Mouse (Mus musculus): ENCODE measurements around the gene Rnf187. TPM values are rescaled to one million over a fixed set of nuclear protein-coding genes. Genes with fewer than 3 reads are reported as not detected.

Rnf187 gene
- total RNA-seq, 2 experiments from 2014 or later, result 160 to 167 TPM

GRCm38 (mm10) chr11:58951210-58951609 is 12.5 kb upstream of the Rnf187 start:
- intact Hi-C loops (cut with DNase I), result loop anchor here (10.0 kb wide), 2 partner anchors 254 to 1464 kb away; partner anchors contain the start of genes 2310033P09Rik, Atpaf2, Gid4 and Mrpl55

DNA sequence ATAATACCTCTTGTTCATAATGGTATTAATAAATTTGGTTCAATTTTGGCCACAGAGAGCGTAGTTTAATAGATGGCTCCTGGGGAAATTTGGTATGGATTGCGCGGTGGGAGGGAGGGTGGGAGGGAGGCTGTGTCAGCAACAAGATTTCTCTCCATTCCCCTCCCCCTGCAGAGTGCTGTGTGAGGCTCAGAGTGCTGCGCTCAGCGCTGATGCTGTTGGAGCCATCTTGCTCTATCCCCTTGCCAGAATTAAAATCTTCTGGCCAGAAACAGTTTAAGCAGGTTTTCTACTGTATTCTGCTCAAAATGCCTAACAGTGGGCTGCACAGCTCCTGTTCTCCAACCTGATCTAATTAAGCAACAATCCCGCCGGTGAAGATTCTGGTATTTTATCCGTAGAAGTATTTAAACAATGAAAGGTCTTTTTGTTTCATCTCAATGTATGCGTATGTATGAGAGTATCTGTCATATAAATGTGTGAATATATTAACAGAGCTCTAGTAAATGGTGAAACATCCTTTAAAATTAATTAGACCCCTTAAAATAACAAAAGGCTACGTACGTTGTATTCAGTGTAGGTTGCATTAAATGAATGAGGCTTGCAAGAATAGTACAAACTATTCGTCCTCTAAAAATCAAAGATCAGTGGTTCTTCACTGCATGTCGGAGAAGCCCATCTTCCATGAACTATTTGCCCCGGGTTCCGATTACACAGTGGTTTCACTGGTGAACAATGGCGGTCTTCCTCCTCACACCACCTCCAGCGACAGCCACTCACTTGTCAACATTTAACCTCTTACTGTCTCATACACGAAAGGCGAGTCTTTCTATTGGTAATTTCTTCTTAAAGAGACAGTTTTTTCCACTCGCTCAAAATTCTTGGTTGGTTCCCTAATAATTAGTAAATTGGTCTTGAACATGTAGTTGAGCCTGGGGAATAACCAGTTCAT is 11.0 kb upstream of the Rnf187 start:
- no peak for DNase-seq
- intact Hi-C loops (cut with DNase I), result loop anchor here (10.0 kb wide), 2 partner anchors 255 to 1465 kb away; partner anchors contain the start of genes 2310033P09Rik, Atpaf2, Gid4 and Mrpl55

More at GRCm38 (mm10) chr11:58951210-58951609, 12.5 kb upstream of the Rnf187 start:
- no peak for DNase-seq

GRCm38 (mm10) chr11:58948542-58949479 is 10.1 kb upstream of the Rnf187 start, which contains the start of gene Hist3h2ba:
Hist3h2ba (plus strand) TSS chr11:58948920.
- intact Hi-C loops (cut with DNase I), result no loop called here
- peak; percentile 42 to 48 for DNase-seq

- DNase-seq, result no peak
- intact Hi-C loops (cut with DNase I), result no loop called here
Observed at GRCm38 (mm10) chr11:58947798-58948528, 9.2 kb upstream of the Rnf187 start.

DNA sequence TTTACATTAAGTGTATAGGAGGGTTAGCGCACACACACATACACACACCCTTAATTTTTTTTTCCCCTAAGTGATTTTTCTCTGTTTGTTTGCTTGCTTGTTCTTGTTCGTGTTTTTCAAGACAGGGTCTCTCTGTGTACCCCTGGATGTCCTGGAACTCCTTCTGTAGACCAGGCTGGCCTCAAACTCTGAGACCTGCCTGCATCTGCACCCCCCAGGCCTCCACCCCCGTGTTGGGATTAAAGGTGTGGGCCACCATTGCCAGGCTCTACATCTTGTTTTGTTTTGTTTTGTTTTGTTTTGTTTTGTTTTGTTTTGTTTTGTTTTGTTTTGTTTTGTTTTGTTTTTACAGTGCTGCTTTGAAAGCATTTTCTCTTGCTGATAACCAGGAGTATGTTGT is 8.6 kb upstream of the Rnf187 start:
- DNase-seq, result no peak
- intact Hi-C loops (cut with DNase I), result no loop called here

DNA sequence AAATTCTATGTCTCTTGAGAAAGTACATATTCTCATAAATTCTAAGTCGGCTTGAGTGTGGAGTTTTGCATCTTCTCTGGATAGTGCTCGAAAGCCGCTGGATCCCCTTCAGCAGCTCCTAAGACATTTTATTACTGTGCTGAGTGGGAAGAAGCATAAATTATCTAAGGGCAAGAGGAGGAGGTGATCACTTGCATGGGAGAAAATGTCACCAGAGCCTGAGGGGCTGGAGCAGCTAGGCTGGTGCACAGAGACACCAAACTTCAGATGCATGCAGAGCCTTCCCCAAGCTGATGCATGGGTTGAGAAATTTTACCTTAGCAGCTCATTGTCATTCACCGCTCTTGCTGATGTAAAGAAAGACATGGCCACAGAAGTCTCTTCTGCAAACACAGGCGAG is 5.4 kb upstream of the Rnf187 start:
- intact Hi-C loops (cut with DNase I), result no loop called here
- no peak for DNase-seq

DNA sequence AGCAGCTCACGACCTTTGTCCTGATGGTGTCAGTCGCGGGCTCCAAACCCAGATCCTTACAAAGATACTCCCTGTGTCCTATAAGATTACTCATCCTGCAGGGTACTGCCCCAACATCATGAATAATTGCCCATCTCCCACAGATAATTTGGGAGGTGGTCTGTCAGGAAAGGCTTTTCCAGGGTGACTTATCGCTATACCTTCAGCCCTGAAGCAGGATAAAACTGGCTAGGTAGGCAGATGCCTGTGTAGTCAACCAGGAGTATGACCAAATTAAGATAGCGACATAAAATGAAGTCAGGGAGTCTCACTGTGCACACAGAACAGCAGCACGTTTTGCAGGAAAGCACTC is 348 bp upstream of the Rnf187 start:
- DNase-seq, result no peak
- intact Hi-C loops (cut with DNase I), result loop anchor here (10.0 kb wide), 1 partner anchor 356 kb away; the partner anchor contains the start of gene Wnt3a

DNA sequence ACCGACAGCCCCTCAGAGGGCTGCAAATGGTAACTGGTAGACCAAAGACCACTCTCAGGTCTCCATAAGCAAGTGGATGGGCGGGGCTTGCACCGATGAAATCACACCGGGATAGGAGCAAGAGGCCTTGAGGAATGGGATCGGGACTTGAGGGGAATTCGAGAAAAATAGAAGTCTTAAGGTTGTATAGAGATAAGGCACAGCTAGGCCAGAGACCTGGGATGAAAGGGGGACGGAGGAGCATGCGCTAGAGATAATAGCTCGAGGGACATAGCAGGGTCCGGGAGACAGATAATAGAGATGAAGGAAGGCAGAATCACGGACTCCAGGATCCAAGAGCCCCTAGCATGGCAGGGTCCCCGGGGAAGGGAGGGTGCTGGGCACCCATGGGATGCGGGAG is 807 bp downstream of the Rnf187 start:
- no peak for DNase-seq
- intact Hi-C loops (cut with DNase I), result loop anchor here (1.0 to 10.0 kb wide), 2 partner anchors 10 to 357 kb away; partner anchors contain the start of gene Wnt3a

DNA sequence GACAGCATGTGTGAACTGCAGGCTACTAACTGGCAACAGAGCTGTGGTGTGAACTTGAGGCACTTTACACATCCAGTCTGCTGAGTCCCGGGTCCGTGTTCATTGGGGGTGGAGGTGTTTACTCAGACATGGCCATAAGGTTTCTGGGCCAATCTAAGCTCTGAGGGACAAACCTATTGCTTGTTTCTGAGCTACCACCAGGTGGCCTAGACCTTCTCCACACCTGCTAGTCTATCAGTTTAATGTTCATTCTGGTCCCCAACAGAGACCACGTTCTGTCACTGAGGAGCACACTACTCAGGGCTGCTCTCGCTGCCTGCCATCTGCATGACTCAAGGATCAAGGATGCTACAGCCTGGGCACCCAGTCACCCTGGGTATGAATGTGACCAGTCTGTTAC is 7.1 kb downstream of the Rnf187 start:
- intact Hi-C loops (cut with DNase I), result loop anchor here (10.0 kb wide), 1 partner anchor 363 kb away; the partner anchor contains the start of gene Wnt3a
- no peak for DNase-seq

DNA sequence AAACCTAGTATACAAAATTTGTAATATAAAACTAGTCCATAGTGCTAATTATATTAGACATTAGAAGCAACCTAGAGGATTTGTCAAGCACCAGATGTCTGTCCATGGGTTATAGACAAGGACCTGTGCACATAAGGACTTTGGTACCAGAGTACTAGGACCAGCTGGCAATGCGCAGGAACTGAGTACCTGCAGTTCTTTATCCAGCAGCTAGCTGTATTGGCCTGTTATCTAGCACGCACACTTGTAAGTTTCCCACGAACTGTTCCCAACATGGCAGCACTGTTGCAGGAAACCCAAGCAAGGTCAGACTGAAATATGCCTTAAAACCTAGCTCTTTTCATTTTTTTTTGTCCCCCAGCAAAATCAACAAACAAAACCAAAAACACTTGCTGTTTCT is 8.5 kb downstream of the Rnf187 start:
- no peak for DNase-seq
- intact Hi-C loops (cut with DNase I), result loop anchor here (10.0 kb wide), 1 partner anchor 365 kb away; the partner anchor contains the start of gene Wnt3a

GRCm38 (mm10) chr11:58929641-58930040 is 9.1 kb downstream of the Rnf187 start:
- no peak for DNase-seq
- intact Hi-C loops (cut with DNase I), result loop anchor here (10.0 kb wide), 1 partner anchor 365 kb away; the partner anchor contains the start of gene Wnt3a

- intact Hi-C loops (cut with DNase I), result no loop called here
- no peak for DNase-seq
Observed at GRCm38 (mm10) chr11:58929055-58929454, 9.7 kb downstream of the Rnf187 start.

DNA sequence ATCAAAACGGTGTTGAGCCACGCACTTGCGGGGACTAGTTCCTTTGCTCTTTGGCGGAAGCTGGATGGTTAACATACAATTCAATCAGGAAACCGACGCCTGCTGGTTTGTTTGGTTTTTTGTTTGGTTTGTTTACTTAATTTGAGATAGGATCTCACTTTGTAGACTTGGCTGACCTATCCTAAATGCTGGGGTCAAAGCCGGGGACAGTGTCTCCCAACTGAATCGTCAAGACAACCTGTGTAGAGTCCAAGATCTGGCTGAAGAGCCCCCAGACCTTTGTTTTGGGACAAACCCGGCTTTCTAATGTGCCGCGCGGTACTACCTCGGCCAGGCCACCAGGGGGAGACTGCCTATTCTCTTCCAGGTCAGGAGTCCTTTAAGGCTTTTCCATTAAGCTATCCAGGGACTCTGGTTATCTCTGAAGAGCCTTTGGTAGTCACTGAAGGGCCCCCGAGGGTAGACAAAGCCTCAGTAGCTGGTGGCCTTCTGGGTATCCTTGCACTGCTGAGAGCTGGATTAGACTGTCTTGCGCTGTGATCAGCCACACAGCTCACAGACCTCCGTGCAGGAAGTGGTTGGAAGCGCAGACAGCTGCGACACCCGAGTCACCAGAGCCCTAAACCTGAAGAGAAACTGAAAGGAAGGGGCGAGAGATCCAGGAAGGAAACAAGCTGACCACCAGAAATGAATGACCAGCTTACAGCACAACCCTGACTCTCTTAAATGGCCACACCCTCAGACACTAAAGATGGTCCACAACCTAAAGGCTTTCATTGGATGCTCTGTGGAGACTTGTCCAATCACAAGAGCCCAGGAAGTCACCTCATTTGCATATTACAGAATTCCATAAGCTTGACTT is 10.7 kb downstream of the Rnf187 start:
- intact Hi-C loops (cut with DNase I), result loop anchor here (1.0 kb wide), 1 partner anchor 10 kb away; the partner anchor contains the start of gene Rnf187
- peak; percentile 63 to 64 for DNase-seq

- DNase-seq, result no peak
- intact Hi-C loops (cut with DNase I), result no loop called here
Observed at GRCm38 (mm10) chr11:58927053-58927452, 11.7 kb downstream of the Rnf187 start.

- intact Hi-C loops (cut with DNase I), result no loop called here
- no peak for DNase-seq
Observed at GRCm38 (mm10) chr11:58926651-58927050, 12.1 kb downstream of the Rnf187 start.

- DNase-seq, result no peak
Observed at GRCm38 (mm10) chr11:58922420-58922819, 16.3 kb downstream of the Rnf187 start.

DNA sequence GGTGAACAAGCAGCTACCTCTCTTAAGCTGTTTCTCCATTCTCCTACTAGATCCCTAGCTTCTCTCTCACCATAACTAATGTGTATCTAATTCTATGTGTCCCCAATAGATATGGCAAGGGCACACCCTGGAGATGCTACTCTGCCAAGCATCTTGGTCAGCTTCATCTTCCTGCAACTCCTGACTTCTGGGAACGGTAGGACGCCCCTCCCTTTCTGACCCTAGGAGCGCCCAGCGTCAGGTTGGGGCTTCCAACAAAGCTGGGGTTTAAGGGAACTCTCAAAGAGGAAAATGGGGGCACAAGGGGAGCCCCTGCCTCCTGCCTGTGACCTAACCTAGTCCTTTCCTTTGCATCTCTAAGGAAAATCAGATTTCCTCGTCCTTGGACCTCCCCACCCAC is 20.0 kb downstream of the Rnf187 start:
- intact Hi-C loops (cut with DNase I), result no loop called here
- no peak for DNase-seq

More at GRCm38 (mm10) chr11:58922420-58922819, 16.3 kb downstream of the Rnf187 start:
- intact Hi-C loops (cut with DNase I), result no loop called here

DNA sequence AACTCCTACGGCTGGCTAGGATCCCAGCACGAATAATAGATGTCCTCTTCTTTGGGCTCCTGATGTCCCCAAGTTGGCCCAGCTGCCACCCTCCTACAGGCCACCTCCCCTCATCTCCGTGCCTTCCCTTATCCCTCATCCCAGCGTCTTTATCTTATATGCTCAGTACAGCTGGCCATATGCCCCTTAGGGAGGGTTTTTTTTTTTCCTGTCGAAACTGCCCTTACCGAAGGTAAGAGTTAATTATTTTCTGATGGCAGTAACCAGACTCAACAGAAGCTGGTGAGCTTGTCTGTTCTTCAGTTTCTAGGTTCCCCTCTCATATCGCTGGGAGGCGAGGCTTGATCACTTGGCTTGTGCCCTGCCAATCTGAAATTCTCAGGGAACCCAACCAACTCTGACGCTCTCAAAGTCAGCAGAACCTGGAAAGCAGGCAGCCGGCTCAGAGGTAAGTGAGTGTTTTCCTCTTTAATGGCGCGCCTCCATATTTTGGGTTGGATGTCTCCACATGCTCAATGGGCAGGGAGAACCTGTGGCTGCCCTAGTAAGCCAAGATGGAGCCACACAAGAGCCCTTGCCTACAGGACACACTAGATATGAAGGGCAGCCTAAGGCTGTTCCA is 20.9 kb downstream of the Rnf187 start, which contains the start of gene Btnl10:
Btnl10 (plus strand) TSS at position 164 of the 622 bp plus-strand sequence.
- no peak for DNase-seq
- intact Hi-C loops (cut with DNase I), result no loop called here

Measured in heart, postnatal 36 days (tissue).